Mouse (Mus musculus) limb, embryonic 14.5 days (tissue): ENCODE measurements around the gene Slc24a3. TPM values are rescaled to one million over a fixed set of nuclear protein-coding genes. Genes with fewer than 3 reads are reported as not detected.

ENCODE experiments used
- ATAC-seq: fragments of 200-750 bp; cut with Nextera tagmentation; 2 replicates; pipeline ENCODE4 v1.8.0; 2017; ENCODE audit warnings: low read depth, moderate number of reproducible peaks, moderate TSS enrichment; ENCODE audit not compliant: low FRiP score
- DNase-seq: peaks from one replicate; pipeline ENCODE4 v3.0.0-alpha.2; 2015; ENCODE audit warnings: low spot score
- H3K27ac ChIP-seq: fragments of 300-500 bp; sonication (generic); replicated peaks from 2 replicates; pipeline ENCODE4 v1.5.1; 2014; ENCODE audit warnings: low read depth, mild to moderate bottlenecking, low read length, moderate library complexity, mixed read lengths
- H3K27me3 ChIP-seq: fragments of 300-500 bp; sonication (generic); 2 replicates; pipeline ENCODE4 v1.6.1; 2014; ENCODE audit warnings: low read length, mixed read lengths; ENCODE audit not compliant: control insufficient read depth, insufficient read depth
- H3K36me3 ChIP-seq: fragments of 300-500 bp; sonication (generic); 2 replicates; pipeline ENCODE4 v1.6.1; 2014; ENCODE audit warnings: mild to moderate bottlenecking, low read length, moderate library complexity, mixed read lengths; ENCODE audit not compliant: control insufficient read depth, insufficient read depth
- H3K4me1 ChIP-seq: fragments of 300-500 bp; sonication (generic); 2 replicates; pipeline ENCODE4 v1.6.1; 2014; ENCODE audit warnings: antibody characterized with exemption, low read length, mixed read lengths; ENCODE audit not compliant: control insufficient read depth, insufficient read depth
- H3K4me2 ChIP-seq: fragments of 300-500 bp; sonication (generic); replicated peaks from 2 replicates; pipeline ENCODE4 v1.6.1; 2014; ENCODE audit warnings: low read depth, mild to moderate bottlenecking, low read length, moderate library complexity; ENCODE audit not compliant: severe bottlenecking
- H3K4me3 ChIP-seq: fragments of 300-500 bp; sonication (generic); replicated peaks from 2 replicates; pipeline ENCODE4 v1.5.1; 2014; ENCODE audit warnings: low read length
- H3K9ac ChIP-seq: fragments of 300-500 bp; sonication (generic); 2 replicates; pipeline ENCODE4 v1.6.1; 2014; ENCODE audit warnings: mild to moderate bottlenecking, low read depth, low read length, moderate library complexity; ENCODE audit not compliant: severe bottlenecking
- H3K9me3 ChIP-seq: fragments of 300-500 bp; sonication (generic); 2 replicates; pipeline ENCODE4 v1.6.1; 2016; ENCODE audit warnings: low read length; ENCODE audit not compliant: control insufficient read depth
- POLR2A ChIP-seq: fragments of 200-500 bp; IDR thresholded peaks from 2 replicates; pipeline ENCODE4 v1.8.0; 2012; ENCODE audit warnings: inconsistent platforms, mild to moderate bottlenecking, moderate library complexity, borderline replicate concordance; ENCODE audit not compliant: insufficient read depth, insufficient read length; ENCODE audit errors: extremely low read depth
- WGBS: fragments of 180-500 bp; shearing (Covaris S2); extraction: QIAGEN DNeasy Blood & Tissue Kit; methylation state at CpG from one replicate; pipeline ENCODE4 v1.1.7; 2014; 5-methylcytosine and 5-hydroxymethylcytosine counted together
- polyA plus RNA-seq, 2 experiments: library from polyadenylated mRNA; depleted of rRNA in 1 of 2; stranded (reverse) in 1 of 2; unstranded in 1 of 2; fragments of >200 nt; fragmentation: Nextera tagmentation in 1 of 2; extraction: Ambion mirVana in 1 of 2; gene quantifications; 2 replicates each; pipeline versions ENCODE4 v1.2.1 to v1.2.3; 2012 to 2014

Gene Slc24a3
- polyA plus RNA-seq, 2 experiments, result 4.7 to 7.4 TPM

DNA sequence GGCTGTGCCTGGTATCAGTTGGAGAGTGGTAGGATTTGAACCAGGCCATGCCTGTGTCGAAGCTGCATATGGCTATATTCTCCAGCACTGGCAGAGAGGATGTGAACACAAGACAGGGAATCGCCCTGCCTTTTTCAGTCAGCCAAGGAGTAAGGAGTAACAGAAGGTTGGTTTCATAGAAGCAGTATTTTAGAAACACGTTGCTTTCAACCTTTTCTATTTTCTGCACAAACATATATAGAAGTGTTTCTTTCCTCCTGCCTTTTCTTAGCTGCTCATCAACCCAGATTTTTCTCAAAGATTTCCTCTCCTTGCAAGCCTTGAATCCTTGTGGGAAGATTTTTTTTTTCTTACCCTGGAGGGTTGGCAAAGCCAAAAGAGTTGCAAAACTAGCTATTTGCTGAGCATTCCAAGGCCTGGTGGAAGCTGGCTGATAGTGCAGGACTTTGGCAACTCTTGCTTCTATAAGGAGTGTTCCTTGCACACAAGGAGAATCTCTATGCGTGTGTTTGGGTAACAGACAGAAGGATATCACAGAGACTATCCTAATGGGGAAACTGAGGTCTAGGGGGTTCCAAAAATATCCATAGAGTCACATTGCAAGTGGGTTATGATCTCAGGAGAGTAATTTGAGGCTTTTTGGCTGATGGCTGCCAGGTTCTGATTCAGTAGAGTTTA is 5.6 kb downstream of the Slc24a3 start:
- Histone ChIP-seq H3K4me1 (0 out of 2 replicates have a peak, but pooled peaks cover 7% of the 10 kb centered on the region), H3K9ac (no peak overlapping the region), H3K4me3 (no peak overlapping the region), H3K9me3 (no peaks in the 10 kb centered on the region), H3K4me2 (no peak overlapping the region), H3K36me3 (no peaks in the 10 kb centered on the region), H3K27ac (no peak overlapping the region), H3K27me3 (peaks cover 12% of the 10 kb centered on the region)
- no peak for DNase-seq
- ATAC-seq, result no peak
- TF ChIP-seq POLR2A, result no peak
- 92% methylated on average over 4 of the region's 4 CpGs for WGBS

DNA sequence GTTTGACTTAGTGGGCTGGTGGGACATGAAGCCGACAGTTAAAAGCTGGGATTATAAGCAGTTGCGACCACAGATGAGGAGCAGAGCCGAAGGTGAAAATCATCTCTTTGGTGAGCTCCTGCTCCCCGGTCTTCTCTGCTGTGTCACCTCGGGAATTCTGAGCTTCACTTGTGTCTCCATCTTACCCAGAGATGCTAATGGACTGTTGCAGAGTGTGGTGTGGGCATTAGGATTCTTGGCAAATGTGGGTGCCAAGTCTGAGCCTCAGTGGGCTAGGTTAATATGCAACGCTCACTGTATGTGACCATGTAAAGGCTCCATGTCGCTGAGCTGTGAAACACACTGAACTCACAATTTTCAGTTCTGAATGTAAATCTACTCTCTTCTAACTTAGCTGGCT is 7.5 kb downstream of the Slc24a3 start:
- no peak overlapping the region for H3K27ac ChIP-seq
- H3K27me3 ChIP-seq, result 0 out of 2 replicates have a peak, but pooled peaks cover 1% of the 10 kb centered on the region
- no peak overlapping the region for H3K4me3 ChIP-seq
- H3K4me2 ChIP-seq, result no peak overlapping the region
- ATAC-seq (no peak), DNase-seq (no peak)
- WGBS, result 90% methylated on average over 7 of the region's 7 CpGs
- H3K4me1 ChIP-seq, result no peaks in the 10 kb centered on the region
- H3K9ac ChIP-seq, result no peak overlapping the region
- H3K36me3 ChIP-seq, result no peaks in the 10 kb centered on the region
- TF ChIP-seq POLR2A, result no peak
- H3K9me3 ChIP-seq, result no peaks in the 10 kb centered on the region

DNA sequence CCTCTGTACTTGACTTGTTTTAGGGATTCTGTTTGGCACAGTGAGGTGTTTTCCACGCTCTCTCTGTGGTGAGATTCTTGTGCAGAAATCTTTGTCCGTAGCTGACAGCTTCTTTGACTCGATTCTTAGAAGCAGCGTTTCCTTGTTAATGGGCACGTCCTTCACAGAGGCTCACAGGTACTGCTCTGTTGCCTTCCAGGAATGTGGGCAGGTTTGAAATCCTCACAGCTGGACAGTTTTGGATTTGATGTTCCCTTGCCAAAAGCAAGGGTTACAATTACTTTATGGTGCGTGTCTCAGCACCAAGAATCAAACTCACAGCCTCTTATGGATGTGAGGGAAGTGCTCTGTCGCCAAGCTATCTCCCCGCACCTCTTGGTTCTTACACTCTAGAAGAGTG is 14.9 kb downstream of the Slc24a3 start:
- ATAC-seq (no peak), DNase-seq (no peak)
- Histone ChIP-seq H3K4me1 (no peaks in the 10 kb centered on the region), H3K27me3 (no peaks in the 10 kb centered on the region), H3K36me3 (no peaks in the 10 kb centered on the region), H3K27ac (no peak overlapping the region), H3K9me3 (no peaks in the 10 kb centered on the region), H3K4me2 (no peak overlapping the region), H3K4me3 (no peak overlapping the region), H3K9ac (no peak overlapping the region)
- TF ChIP-seq POLR2A, result no peak
- WGBS, result 75% methylated on average over 8 of the region's 8 CpGs

DNA sequence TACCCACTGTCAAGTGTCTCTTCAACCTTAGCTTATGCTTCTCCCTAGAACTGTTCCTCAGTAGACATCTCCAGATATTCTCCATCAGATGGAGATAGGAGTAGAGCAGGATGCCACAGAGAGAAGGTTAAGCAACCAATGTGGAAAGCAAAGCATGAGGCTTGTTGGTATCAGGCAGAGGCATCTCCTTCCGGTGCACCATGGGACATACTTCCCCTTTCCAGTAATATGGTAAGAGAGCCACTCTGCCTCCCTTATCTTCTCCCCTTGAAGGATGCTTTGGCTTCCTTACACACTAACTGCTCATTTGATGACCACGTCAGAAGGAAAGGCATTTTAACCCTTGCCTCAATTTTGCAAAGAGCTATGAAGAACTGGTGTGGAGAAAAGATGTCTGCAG is 21.3 kb downstream of the Slc24a3 start:
- no peak overlapping the region for H3K9ac ChIP-seq
- H3K36me3 ChIP-seq, result no peaks in the 10 kb centered on the region
- H3K4me3 ChIP-seq, result no peak overlapping the region
- 73% methylated on average over 2 of the region's 2 CpGs for WGBS
- H3K4me2 ChIP-seq, result no peak overlapping the region
- H3K9me3 ChIP-seq, result no peaks in the 10 kb centered on the region
- no peak overlapping the region for H3K27ac ChIP-seq
- no peak for DNase-seq
- H3K27me3 ChIP-seq, result no peaks in the 10 kb centered on the region
- no peak for ATAC-seq
- no peaks in the 10 kb centered on the region for H3K4me1 ChIP-seq
- no peak for TF ChIP-seq POLR2A

DNA sequence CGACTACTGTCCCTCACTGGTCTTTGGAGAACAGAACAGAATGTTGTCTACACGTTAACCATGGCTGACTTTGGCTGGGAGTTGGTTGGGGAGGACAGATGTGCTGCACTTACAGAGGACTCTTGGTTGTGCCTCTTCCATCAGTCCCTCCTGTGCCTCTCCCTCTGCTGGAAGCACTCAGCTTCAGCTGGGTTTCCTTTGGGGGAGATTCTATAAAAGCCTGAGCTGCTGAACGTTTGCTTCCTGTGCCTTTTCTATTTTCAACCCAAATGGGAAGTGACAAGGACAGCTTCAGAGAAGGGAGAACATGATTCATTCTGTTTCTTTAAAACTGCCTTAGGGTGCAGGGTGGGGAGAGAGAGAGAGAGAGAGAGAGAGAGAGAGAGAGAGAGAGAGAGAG is 28.5 kb downstream of the Slc24a3 start:
- Histone ChIP-seq H3K27ac (no peak overlapping the region), H3K9ac (no peak overlapping the region), H3K9me3 (no peaks in the 10 kb centered on the region), H3K36me3 (no peaks in the 10 kb centered on the region), H3K4me2 (no peak overlapping the region), H3K4me1 (no peaks in the 10 kb centered on the region), H3K4me3 (no peak overlapping the region), H3K27me3 (no peaks in the 10 kb centered on the region)
- no peak for DNase-seq
- ATAC-seq, result no peak
- 68% methylated on average over 3 of the region's 3 CpGs for WGBS
- TF ChIP-seq POLR2A, result no peak
